Mouse (Mus musculus): ENCODE data around the gene Pyroxd2. TPM values are rescaled to one million over a fixed set of nuclear protein-coding genes. Genes with fewer than 3 reads are reported as not detected.

Pyroxd2 gene
- polyA plus RNA-seq, 1 experiment from 2014 or later: 5.6 TPM

- WGBS (ENCODE audit: insufficient replicate concordance): under 1% methylated on average over 42 of the region's 43 CpGs
- Histone ChIP-seq H3K27ac (ENCODE audit: low read length) (peak within 1 kb of the TSS; percentile 53), H3K36me3 (ENCODE audit: control insufficient read depth, insufficient read depth) (no peaks in the 10 kb centered on the region)
These were observed 27.1 kb upstream of the Pyroxd2 start, which contains the start of gene Hps1 for GRCm38 (mm10) chr19:42779531-42780155. Hps1 (minus strand) TSS chr19:42779978.

GRCm38 (mm10) chr19:42777801-42778200 is 25.2 kb upstream of the Pyroxd2 start:
- H3K4me1 ChIP-seq (ENCODE audit: control insufficient read depth, low read depth, low read length): peaks cover 10% of the 10 kb centered on the region
- H3K4me2 ChIP-seq (ENCODE audit: low read depth, low read length): no peak overlapping the region
- H3K9ac ChIP-seq (ENCODE audit: low read depth, low read length): no peak overlapping the region
- H3K9me3 ChIP-seq (replicated peaks; ENCODE audit: control insufficient read depth, low read length): no peaks in the 10 kb centered on the region
- no peaks in the 10 kb centered on the region for H3K36me3 ChIP-seq (ENCODE audit: control insufficient read depth, insufficient read depth)
- H3K27ac ChIP-seq (ENCODE audit: low read length): no peak overlapping the region
- WGBS (ENCODE audit: insufficient replicate concordance): 55% methylated on average over 5 of the region's 5 CpGs
- no peaks in the 10 kb centered on the region for H3K27me3 ChIP-seq (ENCODE audit: control insufficient read depth, insufficient read depth, low read depth, low read length)
- no peak for ATAC-seq (ENCODE audit: low read depth)
- H3K4me3 ChIP-seq (ENCODE audit: low read depth, low read length): no peak overlapping the region

More at GRCm38 (mm10) chr19:42779531-42780155, 27.1 kb upstream of the Pyroxd2 start, which contains the start of gene Hps1:
- Histone ChIP-seq H3K27me3 (ENCODE audit: control insufficient read depth, insufficient read depth, low read depth, low read length) (no peaks in the 10 kb centered on the region), H3K9me3 (replicated peaks; ENCODE audit: control insufficient read depth, low read length) (no peaks in the 10 kb centered on the region), H3K4me3 (ENCODE audit: low read depth, low read length) (peak within 1 kb of the TSS; percentile 76), H3K4me2 (ENCODE audit: low read depth, low read length) (peak within 1 kb of the TSS; percentile 81), H3K9ac (ENCODE audit: low read depth, low read length) (peak within 1 kb of the TSS; percentile 73), H3K4me1 (ENCODE audit: control insufficient read depth, low read depth, low read length) (peaks cover 10% of the 10 kb centered on the region)
- ATAC-seq (ENCODE audit: low read depth): peak; percentile 95

- 86% methylated on average over 1 of the region's 1 CpGs for WGBS (ENCODE audit: insufficient replicate concordance)
- no peak for ATAC-seq (ENCODE audit: low read depth)
These were observed 24.2 kb upstream of the Pyroxd2 start for GRCm38 (mm10) chr19:42776813-42777212.

GRCm38 (mm10) chr19:42770141-42770872 is 17.7 kb upstream of the Pyroxd2 start:
- 82% methylated on average over 23 of the region's 23 CpGs for WGBS (ENCODE audit: insufficient replicate concordance)
- no peaks in the 10 kb centered on the region for H3K27me3 ChIP-seq (ENCODE audit: control insufficient read depth, insufficient read depth, low read depth, low read length)
- no peak overlapping the region for H3K9ac ChIP-seq (ENCODE audit: low read depth, low read length)
- no peak overlapping the region for H3K4me3 ChIP-seq (ENCODE audit: low read depth, low read length)
- H3K9me3 ChIP-seq (replicated peaks; ENCODE audit: control insufficient read depth, low read length): no peaks in the 10 kb centered on the region
- H3K36me3 ChIP-seq (ENCODE audit: control insufficient read depth, insufficient read depth): no peaks in the 10 kb centered on the region
- no peak overlapping the region for H3K27ac ChIP-seq (ENCODE audit: low read length)
- H3K4me1 ChIP-seq (ENCODE audit: control insufficient read depth, low read depth, low read length): no peaks in the 10 kb centered on the region
- no peak for ATAC-seq (ENCODE audit: low read depth)
- H3K4me2 ChIP-seq (ENCODE audit: low read depth, low read length): no peak overlapping the region

More at GRCm38 (mm10) chr19:42776813-42777212, 24.2 kb upstream of the Pyroxd2 start:
- H3K9me3 ChIP-seq (replicated peaks; ENCODE audit: control insufficient read depth, low read length): no peaks in the 10 kb centered on the region
- peaks cover 10% of the 10 kb centered on the region for H3K4me1 ChIP-seq (ENCODE audit: control insufficient read depth, low read depth, low read length)
- no peaks in the 10 kb centered on the region for H3K27me3 ChIP-seq (ENCODE audit: control insufficient read depth, insufficient read depth, low read depth, low read length)
- no peak overlapping the region for H3K27ac ChIP-seq (ENCODE audit: low read length)
- H3K9ac ChIP-seq (ENCODE audit: low read depth, low read length): no peak overlapping the region
- no peak overlapping the region for H3K4me2 ChIP-seq (ENCODE audit: low read depth, low read length)
- H3K4me3 ChIP-seq (ENCODE audit: low read depth, low read length): no peak overlapping the region
- H3K36me3 ChIP-seq (ENCODE audit: control insufficient read depth, insufficient read depth): no peaks in the 10 kb centered on the region

- 78% methylated on average over 10 of the region's 10 CpGs for WGBS (ENCODE audit: insufficient replicate concordance)
- Histone ChIP-seq H3K4me3 (ENCODE audit: low read depth, low read length) (no peak overlapping the region), H3K27me3 (ENCODE audit: control insufficient read depth, insufficient read depth, low read depth, low read length) (no peaks in the 10 kb centered on the region), H3K4me2 (ENCODE audit: low read depth, low read length) (no peak overlapping the region), H3K27ac (ENCODE audit: low read length) (no peak overlapping the region), H3K9me3 (replicated peaks; ENCODE audit: control insufficient read depth, low read length) (no peaks in the 10 kb centered on the region), H3K36me3 (ENCODE audit: control insufficient read depth, insufficient read depth) (no peaks in the 10 kb centered on the region), H3K4me1 (ENCODE audit: control insufficient read depth, low read depth, low read length) (no peaks in the 10 kb centered on the region), H3K9ac (ENCODE audit: low read depth, low read length) (no peak overlapping the region)
- ATAC-seq (ENCODE audit: low read depth): no peak
These were observed 17.1 kb upstream of the Pyroxd2 start for GRCm38 (mm10) chr19:42769648-42770047.

- no peak overlapping the region for H3K27ac ChIP-seq (ENCODE audit: low read length)
- ATAC-seq (ENCODE audit: low read depth): no peak
- 77% methylated on average over 8 of the region's 8 CpGs for WGBS (ENCODE audit: insufficient replicate concordance)
These were observed 14.8 kb upstream of the Pyroxd2 start for GRCm38 (mm10) chr19:42767361-42767760.

GRCm38 (mm10) chr19:42764398-42764797 is 11.8 kb upstream of the Pyroxd2 start:
- Histone ChIP-seq H3K36me3 (ENCODE audit: control insufficient read depth, insufficient read depth) (no peaks in the 10 kb centered on the region), H3K27me3 (ENCODE audit: control insufficient read depth, insufficient read depth, low read depth, low read length) (no peaks in the 10 kb centered on the region), H3K9ac (ENCODE audit: low read depth, low read length) (no peak overlapping the region), H3K4me1 (ENCODE audit: control insufficient read depth, low read depth, low read length) (no peaks in the 10 kb centered on the region), H3K4me3 (ENCODE audit: low read depth, low read length) (no peak overlapping the region), H3K9me3 (replicated peaks; ENCODE audit: control insufficient read depth, low read length) (no peaks in the 10 kb centered on the region), H3K4me2 (ENCODE audit: low read depth, low read length) (no peak overlapping the region), H3K27ac (ENCODE audit: low read length) (no peak overlapping the region)
- no peak for ATAC-seq (ENCODE audit: low read depth)
- WGBS (ENCODE audit: insufficient replicate concordance): 76% methylated on average over 10 of the region's 10 CpGs

More at GRCm38 (mm10) chr19:42767361-42767760, 14.8 kb upstream of the Pyroxd2 start:
- Histone ChIP-seq H3K9ac (ENCODE audit: low read depth, low read length) (no peak overlapping the region), H3K27me3 (ENCODE audit: control insufficient read depth, insufficient read depth, low read depth, low read length) (no peaks in the 10 kb centered on the region), H3K4me3 (ENCODE audit: low read depth, low read length) (no peak overlapping the region), H3K4me1 (ENCODE audit: control insufficient read depth, low read depth, low read length) (no peaks in the 10 kb centered on the region), H3K36me3 (ENCODE audit: control insufficient read depth, insufficient read depth) (no peaks in the 10 kb centered on the region), H3K4me2 (ENCODE audit: low read depth, low read length) (no peak overlapping the region), H3K9me3 (replicated peaks; ENCODE audit: control insufficient read depth, low read length) (no peaks in the 10 kb centered on the region)

- ATAC-seq (ENCODE audit: low read depth): no peak
- Histone ChIP-seq H3K9me3 (replicated peaks; ENCODE audit: control insufficient read depth, low read length) (no peaks in the 10 kb centered on the region), H3K36me3 (ENCODE audit: control insufficient read depth, insufficient read depth) (no peaks in the 10 kb centered on the region), H3K4me2 (ENCODE audit: low read depth, low read length) (no peak overlapping the region), H3K9ac (ENCODE audit: low read depth, low read length) (no peak overlapping the region), H3K4me3 (ENCODE audit: low read depth, low read length) (no peak overlapping the region), H3K27me3 (ENCODE audit: control insufficient read depth, insufficient read depth, low read depth, low read length) (no peaks in the 10 kb centered on the region), H3K27ac (ENCODE audit: low read length) (no peak overlapping the region), H3K4me1 (ENCODE audit: control insufficient read depth, low read depth, low read length) (peaks cover 19% of the 10 kb centered on the region)
- 44% methylated on average over 6 of the region's 6 CpGs for WGBS (ENCODE audit: insufficient replicate concordance)
These were observed 4.1 kb upstream of the Pyroxd2 start for GRCm38 (mm10) chr19:42756671-42757070.

Measured in liver, embryonic 16.5 days (tissue).